Mouse (Mus musculus) frontal cortex, adult 2 months (tissue): ENCODE measurements around the gene Slc26a6. TPM values are rescaled to one million over a fixed set of nuclear protein-coding genes. Genes with fewer than 3 reads are reported as not detected.

Experiments used
- DNase-seq, 2 experiments: peaks; one replicate each; pipeline ENCODE4 v3.0.0; 2022; ENCODE audit warnings: low spot score in 1 of 2; ENCODE audit errors: extremely low spot score in 1 of 2
- polyA plus RNA-seq: library from polyadenylated mRNA; depleted of rRNA; stranded (reverse); fragments of >200 nt; gene quantifications from 2 replicates; pipeline ENCODE4 v1.2.3, GENCODE M21; 2012; rRNA removed

Slc26a6 gene
- polyA plus RNA-seq, 1 experiment: 19.5 TPM

- DNase-seq: no peak
These were observed 97.1 kb downstream of the Slc26a6 start for GRCm38 (mm10) chr9:108949967-108950728.

- DNase-seq: no peak
These were observed 100.1 kb downstream of the Slc26a6 start, which contains the start of gene Col7a1 for GRCm38 (mm10) chr9:108953081-108953636. Col7a1 (plus strand) TSS chr9:108953586.

GRCm38 (mm10) chr9:108955241-108955640, 102.2 kb downstream of the Slc26a6 start:
- DNase-seq: no peak

GRCm38 (mm10) chr9:108955846-108956245, 102.8 kb downstream of the Slc26a6 start:
- DNase-seq: no peak

Other genes with a start within 250 kb of the Slc26a6 start
- 47.2 and 49.0 TPM in 2 replicates for gene Arih2, start 203.9 kb upstream of the Slc26a6 start, polyA plus RNA-seq
- 14.3 and 15.2 TPM in 2 replicates for gene Slc25a20, start 191.2 kb upstream of the Slc26a6 start, polyA plus RNA-seq
- gene Prkar2a, start 164.0 kb upstream of the Slc26a6 start, polyA plus RNA-seq: 21.9 and 23.3 TPM in 2 replicates
- gene Ip6k2, start 69.5 kb upstream of the Slc26a6 start, polyA plus RNA-seq: 204 and 217 TPM in 2 replicates
- 55.5 and 58.8 TPM in 2 replicates for gene Nckipsd, start 44.9 kb upstream of the Slc26a6 start, polyA plus RNA-seq
- gene Celsr3, start 27.0 kb upstream of the Slc26a6 start, polyA plus RNA-seq: 67.4 and 74.7 TPM in 2 replicates
- 0.50 TPM in 2 replicates for gene Tmem89, start 61.3 kb downstream of the Slc26a6 start, polyA plus RNA-seq
- gene Uqcrc1, start 83.3 kb downstream of the Slc26a6 start, polyA plus RNA-seq: 467 and 477 TPM in 2 replicates
- gene Col7a1, start 100.3 kb downstream of the Slc26a6 start, polyA plus RNA-seq: 12.1 and 13.2 TPM in 2 replicates
- gene Ucn2, start 132.7 kb downstream of the Slc26a6 start, polyA plus RNA-seq: 0.38 and 0.92 TPM in 2 replicates
- gene Pfkfb4, start 138.5 kb downstream of the Slc26a6 start, polyA plus RNA-seq: 17.9 and 18.1 TPM in 2 replicates
- gene Shisa5, start 185.3 kb downstream of the Slc26a6 start, polyA plus RNA-seq: 101 and 107 TPM in 2 replicates
- 36.9 and 43.5 TPM in 2 replicates for gene Trex1, start 206.5 kb downstream of the Slc26a6 start, polyA plus RNA-seq
- 35.6 and 37.6 TPM in 2 replicates for gene Atrip, start 220.8 kb downstream of the Slc26a6 start, polyA plus RNA-seq
- gene Ccdc51, start 229.2 kb downstream of the Slc26a6 start, polyA plus RNA-seq: 5.9 and 6.0 TPM in 2 replicates
- 173 and 184 TPM in 2 replicates for gene Tma7, start 229.3 kb downstream of the Slc26a6 start, polyA plus RNA-seq
- gene Plxnb1, start 242.1 kb downstream of the Slc26a6 start, polyA plus RNA-seq: 27.6 and 32.6 TPM in 2 replicates